Mouse (Mus musculus) left cerebral cortex, adult 6 months (tissue): ENCODE measurements around the gene Cks2. TPM values are rescaled to one million over a fixed set of nuclear protein-coding genes. Genes with fewer than 3 reads are reported as not detected.

Experiments
- long read RNA-seq, 2 experiments: library from polyadenylated mRNA; unstranded; transcript quantifications; one replicate each; pipeline ENCODE4 v2.0.0; 2019 to 2020
- polyA plus RNA-seq: library from polyadenylated mRNA; unstranded; fragments of <200 nt; fragmentation: Nextera tagmentation; gene quantifications from 2 replicates; pipeline ENCODE4 v1.2.3, GENCODE M21; 2021

The Cks2 gene
- polyA plus RNA-seq = 6.3 and 7.1 TPM in 2 replicates
- long read RNA-seq, experiment 1, partial matches to known transcripts = 0 of 2 reads
- long read RNA-seq, experiment 1, other reads (novel, unspliced or antisense) = 1 of 2 reads
- long read RNA-seq, experiment 2, transcript Cks2-201 (3 exons, 692 nt) = major isoform, 8 of 9 reads
- long read RNA-seq, experiment 2, partial matches to known transcripts = 0 of 9 reads
- long read RNA-seq, experiment 2, other reads (novel, unspliced or antisense) = 1 of 9 reads

GRCm38 (mm10) chr13:51644829-51645789 is at the start of gene Cks2:
Gene Cks2 (plus strand): TSS chr13:51645232.

GRCm38 (mm10) chr13:51651408-51652064 is 6.5 kb downstream of the Cks2 start, which contains the start of gene Secisbp2:
Gene Secisbp2 (plus strand): TSS chr13:51651697.

Other genes starting within 250 kb of the Cks2 start
- 2.8 and 3.6 TPM in 2 replicates for gene S1pr3, start 236.6 kb upstream of the Cks2 start, polyA plus RNA-seq
- gene Shc3, start 75.8 kb upstream of the Cks2 start, polyA plus RNA-seq = 6.0 and 69.1 TPM in 2 replicates
- gene Secisbp2, start 6.5 kb downstream of the Cks2 start, polyA plus RNA-seq = 10.7 and 19.6 TPM in 2 replicates
- 31.9 TPM in 2 replicates for gene Sema4d, start 148.5 kb downstream of the Cks2 start, polyA plus RNA-seq
- 82.9 and 86.5 TPM in 2 replicates for gene Gadd45g, start 201.4 kb downstream of the Cks2 start, polyA plus RNA-seq